Mouse (Mus musculus): ENCODE measurements around the gene Srp72. TPM values are rescaled to one million over a fixed set of nuclear protein-coding genes. Genes with fewer than 3 reads are reported as not detected.
"Not testable (repeated sequence)": the region's sequence is repeated elsewhere in the genome, so short reads cannot be mapped to it uniquely, and the experiment has no call there.

Gene Srp72
- total and polyA plus RNA-seq, 2 experiments from 2014 or later, result 79.7 to 92.1 TPM

GRCm38 (mm10) chr5:77013171-77013570, 38.7 kb downstream of the Srp72 start:
- ATAC-seq (no peak), DNase-seq (no peak)
- Histone ChIP-seq H3K4me1 (ENCODE audit: insufficient read depth) (no peaks in the 10 kb centered on the region), H3K27me3 (ENCODE audit: insufficient read depth, low read length) (no peaks in the 10 kb centered on the region), H3K9me3 (ENCODE audit: low read length) (no peaks in the 10 kb centered on the region), H3K9ac (no peak overlapping the region), H3K4me3 (ENCODE audit: low read depth, low read length) (no peak overlapping the region), H3K4me2 (ENCODE audit: low read depth) (no peak overlapping the region), H3K36me3 (ENCODE audit: insufficient read depth) (no peaks in the 10 kb centered on the region), H3K27ac (ENCODE audit: low read depth, low read length) (no peak overlapping the region)
- WGBS, result 81% methylated on average over 3 of the region's 3 CpGs
- TF ChIP-seq CTCF (IDR thresholded peaks at IDR 0.05; ENCODE audit: low read depth), result no peak

- Histone ChIP-seq H3K4me2 (ENCODE audit: low read depth) (peak within 1 kb of the TSS; percentile 81), H3K27me3 (ENCODE audit: insufficient read depth, low read length) (no peaks in the 10 kb centered on the region), H3K27ac (ENCODE audit: low read depth, low read length) (no peak within 1 kb of the TSS), H3K9ac (peak within 1 kb of the TSS; percentile 51), H3K36me3 (ENCODE audit: insufficient read depth) (no peaks in the 10 kb centered on the region), H3K4me3 (ENCODE audit: low read depth, low read length) (peak within 1 kb of the TSS; percentile 55), H3K4me1 (ENCODE audit: insufficient read depth) (no peaks in the 10 kb centered on the region), H3K9me3 (ENCODE audit: low read length) (no peaks in the 10 kb centered on the region)
- no peak for TF ChIP-seq CTCF (IDR thresholded peaks at IDR 0.05; ENCODE audit: low read depth)
- ATAC-seq (peak; percentile 99), DNase-seq (peak; percentile 86)
- 8% methylated on average over 57 of the region's 57 CpGs for WGBS
Observed at GRCm38 (mm10) chr5:77015544-77016482, 41.3 kb downstream of the Srp72 start, which contains the start of gene Thegl. TSS of gene Thegl (plus strand) at chr5:77016023.

- H3K27me3 ChIP-seq (ENCODE audit: insufficient read depth, low read length), result no peaks in the 10 kb centered on the region
- no peak overlapping the region for H3K9ac ChIP-seq
- no peak overlapping the region for H3K4me3 ChIP-seq (ENCODE audit: low read depth, low read length)
- no peak overlapping the region for H3K4me2 ChIP-seq (ENCODE audit: low read depth)
- no peaks in the 10 kb centered on the region for H3K4me1 ChIP-seq (ENCODE audit: insufficient read depth)
- H3K27ac ChIP-seq (ENCODE audit: low read depth, low read length), result no peak overlapping the region
- H3K36me3 ChIP-seq (ENCODE audit: insufficient read depth), result no peaks in the 10 kb centered on the region
- WGBS, result 77% methylated on average over 3 of the region's 3 CpGs
- no peak for ATAC-seq
- no peak for TF ChIP-seq CTCF (IDR thresholded peaks at IDR 0.05; ENCODE audit: low read depth)
- no peak for DNase-seq
- no peaks in the 10 kb centered on the region for H3K9me3 ChIP-seq (ENCODE audit: low read length)
Observed at GRCm38 (mm10) chr5:77028034-77028433, 53.6 kb downstream of the Srp72 start.

- Histone ChIP-seq H3K4me1 (ENCODE audit: insufficient read depth) (no peaks in the 10 kb centered on the region), H3K27me3 (ENCODE audit: insufficient read depth, low read length) (no peaks in the 10 kb centered on the region), H3K4me2 (ENCODE audit: low read depth) (no peak overlapping the region), H3K9me3 (ENCODE audit: low read length) (no peaks in the 10 kb centered on the region), H3K4me3 (ENCODE audit: low read depth, low read length) (no peak overlapping the region), H3K9ac (no peak overlapping the region), H3K27ac (ENCODE audit: low read depth, low read length) (no peak overlapping the region), H3K36me3 (ENCODE audit: insufficient read depth) (no peaks in the 10 kb centered on the region)
- ATAC-seq (no peak), DNase-seq (peak; percentile 21)
- 78% methylated on average over 5 of the region's 5 CpGs for WGBS
- peak; percentile 56 for TF ChIP-seq CTCF (IDR thresholded peaks at IDR 0.05; ENCODE audit: low read depth)
Observed at GRCm38 (mm10) chr5:77029735-77030134, 55.3 kb downstream of the Srp72 start.

- not testable (repeated sequence) for ATAC-seq
Observed at GRCm38 (mm10) chr5:77035101-77035500, 60.6 kb downstream of the Srp72 start.

GRCm38 (mm10) chr5:77038451-77038850, 64.0 kb downstream of the Srp72 start:
- DNase-seq (no peak), ATAC-seq (no peak)
- no peaks in the 10 kb centered on the region for H3K36me3 ChIP-seq (ENCODE audit: insufficient read depth)
- H3K27me3 ChIP-seq (ENCODE audit: insufficient read depth, low read length), result no peaks in the 10 kb centered on the region
- H3K4me3 ChIP-seq (ENCODE audit: low read depth, low read length), result no peak overlapping the region
- H3K4me2 ChIP-seq (ENCODE audit: low read depth), result no peak overlapping the region
- no peak overlapping the region for H3K27ac ChIP-seq (ENCODE audit: low read depth, low read length)
- no peaks in the 10 kb centered on the region for H3K9me3 ChIP-seq (ENCODE audit: low read length)
- H3K4me1 ChIP-seq (ENCODE audit: insufficient read depth), result no peaks in the 10 kb centered on the region
- TF ChIP-seq CTCF (IDR thresholded peaks at IDR 0.05; ENCODE audit: low read depth), result no peak
- H3K9ac ChIP-seq, result no peak overlapping the region
- 91% methylated on average over 10 of the region's 10 CpGs for WGBS

More at GRCm38 (mm10) chr5:77035101-77035500, 60.6 kb downstream of the Srp72 start:
- H3K4me3 ChIP-seq (ENCODE audit: low read depth, low read length); H3K4me2 ChIP-seq (ENCODE audit: low read depth); H3K4me1 ChIP-seq (ENCODE audit: insufficient read depth); H3K36me3 ChIP-seq (ENCODE audit: insufficient read depth); H3K27ac ChIP-seq (ENCODE audit: low read depth, low read length); H3K9me3 ChIP-seq (ENCODE audit: low read length); H3K27me3 ChIP-seq (ENCODE audit: insufficient read depth, low read length); DNase-seq; H3K9ac ChIP-seq: not testable (repeated sequence)

GRCm38 (mm10) chr5:77039391-77039790, 64.9 kb downstream of the Srp72 start:
- Histone ChIP-seq H3K4me2 (ENCODE audit: low read depth) (no peak overlapping the region), H3K27ac (ENCODE audit: low read depth, low read length) (no peak overlapping the region), H3K4me1 (ENCODE audit: insufficient read depth) (no peaks in the 10 kb centered on the region), H3K36me3 (ENCODE audit: insufficient read depth) (no peaks in the 10 kb centered on the region), H3K9me3 (ENCODE audit: low read length) (no peaks in the 10 kb centered on the region), H3K4me3 (ENCODE audit: low read depth, low read length) (no peak overlapping the region), H3K9ac (no peak overlapping the region), H3K27me3 (ENCODE audit: insufficient read depth, low read length) (no peaks in the 10 kb centered on the region)
- TF ChIP-seq CTCF (IDR thresholded peaks at IDR 0.05; ENCODE audit: low read depth), result no peak
- no peak for DNase-seq
- no peak for ATAC-seq

Data from forebrain, postnatal 0 days (tissue).